Mouse (Mus musculus) liver, postnatal 0 days (tissue): Measurements from ENCODE around the gene Rtp1. TPM values are rescaled to one million over a fixed set of nuclear protein-coding genes. Genes with fewer than 3 reads are reported as not detected.

Experiments
- ATAC-seq: fragments of 200-750 bp; cut with Nextera tagmentation; 2 replicates; pipeline ENCODE4 v1.8.0; 2017; ENCODE audit warnings: mild to moderate bottlenecking, moderate library complexity
- DNase-seq: peaks from one replicate; pipeline ENCODE4 v3.0.0-alpha.2; 2016
- H3K27ac ChIP-seq: fragments of 300-500 bp; sonication (generic); 2 replicates; pipeline ENCODE4 v1.5.1; 2014; ENCODE audit warnings: antibody characterized with exemption, moderate library complexity, mild to moderate bottlenecking, low read depth
- H3K27me3 ChIP-seq: fragments of 300-500 bp; sonication (generic); 2 replicates; pipeline ENCODE4 v1.6.1; 2014; ENCODE audit warnings: low read length, control low read depth, mixed read lengths; ENCODE audit not compliant: insufficient read depth
- H3K36me3 ChIP-seq: fragments of 300-500 bp; sonication (generic); replicated peaks from 2 replicates; pipeline ENCODE4 v1.6.1; 2014; ENCODE audit warnings: mild to moderate bottlenecking, control low read depth, low read length, moderate library complexity, mixed read lengths; ENCODE audit not compliant: insufficient read depth
- H3K4me1 ChIP-seq: fragments of 300-500 bp; sonication (generic); 2 replicates; pipeline ENCODE4 v1.6.1; 2014; ENCODE audit warnings: antibody characterized with exemption, mild to moderate bottlenecking, control low read depth; ENCODE audit not compliant: insufficient read depth
- H3K4me2 ChIP-seq: fragments of 300-500 bp; sonication (generic); 2 replicates; pipeline ENCODE4 v1.6.1; 2014; ENCODE audit warnings: low read depth, mild to moderate bottlenecking, low read length, moderate library complexity, mixed read lengths
- H3K4me3 ChIP-seq: fragments of 300-500 bp; sonication (generic); 2 replicates; pipeline ENCODE4 v1.5.1; 2014; ENCODE audit warnings: low read depth, low read length
- H3K9ac ChIP-seq: fragments of 300-500 bp; sonication (generic); replicated peaks from 2 replicates; pipeline ENCODE4 v1.6.1; 2014; ENCODE audit warnings: mild to moderate bottlenecking, moderate library complexity
- H3K9me3 ChIP-seq: fragments of 300-500 bp; sonication (generic); 2 replicates; pipeline ENCODE4 v1.6.1; 2016; ENCODE audit warnings: mild to moderate bottlenecking, control low read depth, low read length, mixed read lengths
- CTCF ChIP-seq: sonication (generic); IDR thresholded peaks from 2 replicates; pipeline ENCODE4 v1.5.1; 2016; ENCODE audit warnings: antibody characterized with exemption, low read depth
- EP300 ChIP-seq: IDR thresholded peaks from 2 replicates; pipeline ENCODE4 v1.6.1; 2016; ENCODE audit warnings: antibody characterized with exemption, low read depth, mild to moderate bottlenecking
- WGBS: fragments of 180-500 bp; shearing (Covaris S2); extraction: QIAGEN DNeasy Blood & Tissue Kit; methylation state at CpG from one replicate; pipeline ENCODE4 v1.1.7; 2014; ENCODE audit not compliant: insufficient replicate concordance; 5-methylcytosine and 5-hydroxymethylcytosine counted together
- polyA plus RNA-seq: library from polyadenylated mRNA; unstranded; fragments of >200 nt; fragmentation: Nextera tagmentation; extraction: Ambion mirVana; gene quantifications from 2 replicates; pipeline ENCODE4 v1.2.1, GENCODE M21; 2015

The Rtp1 gene
- polyA plus RNA-seq, 1 experiment from 2014 or later, result not detected

GRCm38 (mm10) chr16:23463671-23464347 lies 34.9 kb downstream of the Rtp1 start:
- H3K27ac ChIP-seq, result peak overlapping the region; percentile 87
- no peaks in the 10 kb centered on the region for H3K9me3 ChIP-seq
- no peak for TF ChIP-seq CTCF
- peak; percentile 5; the same call in 1 of the 2 replicates for TF ChIP-seq EP300
- peak overlapping the region; percentile 6; the same call in 1 of the 2 replicates for H3K4me2 ChIP-seq
- H3K36me3 ChIP-seq, result no peaks in the 10 kb centered on the region
- peaks cover 12% of the 10 kb centered on the region; the same call in 1 of the 2 replicates for H3K4me1 ChIP-seq
- ATAC-seq, result peak; percentile 95
- DNase-seq, result peak; percentile 54
- H3K9ac ChIP-seq, result no peak overlapping the region
- WGBS, result 56% methylated on average over 4 of the region's 4 CpGs
- H3K4me3 ChIP-seq, result no peak overlapping the region
- H3K27me3 ChIP-seq, result no peaks in the 10 kb centered on the region

GRCm38 (mm10) chr16:23471551-23471950 lies 42.6 kb downstream of the Rtp1 start:
- no peak for DNase-seq
- H3K4me3 ChIP-seq, result no peak overlapping the region
- H3K4me2 ChIP-seq, result no peak overlapping the region
- no peak for ATAC-seq
- H3K36me3 ChIP-seq, result peaks cover 4% of the 10 kb centered on the region
- no peaks in the 10 kb centered on the region for H3K4me1 ChIP-seq
- H3K9me3 ChIP-seq, result no peaks in the 10 kb centered on the region
- H3K27me3 ChIP-seq, result no peaks in the 10 kb centered on the region
- TF ChIP-seq CTCF (no peak), EP300 (no peak)
- 81% methylated on average over 6 of the region's 6 CpGs for WGBS
- H3K27ac ChIP-seq, result no peak overlapping the region
- no peak overlapping the region for H3K9ac ChIP-seq

- Histone ChIP-seq H3K9me3 (no peaks in the 10 kb centered on the region), H3K4me1 (no peaks in the 10 kb centered on the region), H3K9ac (no peak overlapping the region), H3K4me3 (no peak overlapping the region), H3K36me3 (peaks cover 4% of the 10 kb centered on the region), H3K27me3 (no peaks in the 10 kb centered on the region), H3K27ac (no peak overlapping the region), H3K4me2 (no peak overlapping the region)
- DNase-seq, result no peak
- TF ChIP-seq CTCF (no peak), EP300 (no peak)
- 55% methylated on average over 3 of the region's 3 CpGs for WGBS
- no peak for ATAC-seq
Observed at GRCm38 (mm10) chr16:23472046-23472445, 43.1 kb downstream of the Rtp1 start.

GRCm38 (mm10) chr16:23475651-23476050 lies 46.7 kb downstream of the Rtp1 start:
- 83% methylated on average over 4 of the region's 4 CpGs for WGBS
- Histone ChIP-seq H3K36me3 (peaks cover 3% of the 10 kb centered on the region), H3K4me3 (no peak overlapping the region), H3K27me3 (no peaks in the 10 kb centered on the region), H3K9me3 (no peaks in the 10 kb centered on the region), H3K9ac (no peak overlapping the region), H3K4me2 (no peak overlapping the region), H3K4me1 (no peaks in the 10 kb centered on the region), H3K27ac (no peak overlapping the region)
- DNase-seq (no peak), ATAC-seq (no peak)
- no peak for TF ChIP-seq EP300
- TF ChIP-seq CTCF, result no peak

- Histone ChIP-seq H3K9ac (no peak overlapping the region), H3K27ac (no peak overlapping the region), H3K9me3 (no peaks in the 10 kb centered on the region), H3K4me2 (no peak overlapping the region), H3K4me1 (no peaks in the 10 kb centered on the region), H3K27me3 (no peaks in the 10 kb centered on the region), H3K4me3 (no peak overlapping the region), H3K36me3 (peaks cover 3% of the 10 kb centered on the region)
- ATAC-seq (no peak), DNase-seq (no peak)
- TF ChIP-seq EP300 (no peak), CTCF (no peak)
Observed at GRCm38 (mm10) chr16:23476598-23476997, 47.7 kb downstream of the Rtp1 start.

- no peaks in the 10 kb centered on the region for H3K27me3 ChIP-seq
- DNase-seq (no peak), ATAC-seq (no peak)
- no peak overlapping the region for H3K4me2 ChIP-seq
- H3K4me1 ChIP-seq, result no peaks in the 10 kb centered on the region
- TF ChIP-seq EP300 (no peak), CTCF (no peak)
- no peak overlapping the region for H3K27ac ChIP-seq
- no peak overlapping the region for H3K4me3 ChIP-seq
- H3K36me3 ChIP-seq, result peaks cover 9% of the 10 kb centered on the region
- H3K9me3 ChIP-seq, result no peaks in the 10 kb centered on the region
- H3K9ac ChIP-seq, result no peak overlapping the region
- WGBS, result 69% methylated on average over 7 of the region's 7 CpGs
Observed at GRCm38 (mm10) chr16:23479872-23480603, 51.1 kb downstream of the Rtp1 start.
